Mouse (Mus musculus): ENCODE measurements at regions not wholly inside any gene's neighbourhood (a gene's known extent, or its start where the extent isn't known, plus 50 kb on each side); places are given as distances from the start of the nearest gene placed in this dataset.
A peak's percentile ranks its signal among the peaks of the same experiment; 100 is the strongest.
"Not testable (repeated sequence)": the region's sequence is repeated elsewhere in the genome, so short reads cannot be mapped to it uniquely, and the experiment has no call there.

GRCm38 (mm10) chr6:18566934-18567333, 52.3 kb upstream of the Cttnbp2 start:
- not testable (repeated sequence) for DNase-seq

GRCm38 (mm10) chr6:18569221-18569620, 54.6 kb upstream of the Cttnbp2 start:
- no peak for DNase-seq

- no peak for DNase-seq
These were observed 63.9 kb upstream of the Cttnbp2 start for GRCm38 (mm10) chr6:18578501-18578900.

GRCm38 (mm10) chr6:18589436-18589835, 74.8 kb upstream of the Cttnbp2 start:
- no peak for DNase-seq

- DNase-seq, result no peak
These were observed 82.0 kb upstream of the Cttnbp2 start for GRCm38 (mm10) chr6:18596680-18597079.

GRCm38 (mm10) chr6:18599626-18600025, 85.0 kb upstream of the Cttnbp2 start:
- DNase-seq, result no peak

- DNase-seq, result peak; percentile 41
These were observed 87.3 kb upstream of the Cttnbp2 start for GRCm38 (mm10) chr6:18601926-18602325.

- DNase-seq, result no peak
These were observed 107.0 kb upstream of the Cttnbp2 start for GRCm38 (mm10) chr6:18621372-18622262.

- DNase-seq, result no peak
These were observed 113.9 kb upstream of the Cttnbp2 start for GRCm38 (mm10) chr6:18628591-18628990.

- DNase-seq, result no peak
These were observed 119.0 kb upstream of the Cttnbp2 start for GRCm38 (mm10) chr6:18633540-18634200.

GRCm38 (mm10) chr6:18639712-18640383, 125.2 kb upstream of the Cttnbp2 start:
- no peak for DNase-seq

- DNase-seq, result no peak
These were observed 134.4 kb upstream of the Cttnbp2 start for GRCm38 (mm10) chr6:18648898-18649591.

GRCm38 (mm10) chr6:18651319-18651718, 136.7 kb upstream of the Cttnbp2 start:
- no peak for DNase-seq

GRCm38 (mm10) chr6:18652006-18652601, 137.5 kb upstream of the Cttnbp2 start:
- DNase-seq, result no peak

- DNase-seq, result no peak
These were observed 139.6 kb upstream of the Cttnbp2 start for GRCm38 (mm10) chr6:18654275-18654674.

GRCm38 (mm10) chr6:18656202-18656601, 141.6 kb upstream of the Cttnbp2 start:
- no peak for DNase-seq

GRCm38 (mm10) chr6:18656772-18657401, 142.2 kb upstream of the Cttnbp2 start:
- no peak for DNase-seq

- DNase-seq, result no peak
These were observed 150.0 kb upstream of the Cttnbp2 start for GRCm38 (mm10) chr6:18664687-18665086.

GRCm38 (mm10) chr6:18665992-18666391, 151.3 kb upstream of the Cttnbp2 start:
- DNase-seq, result no peak

- DNase-seq, result no peak
These were observed 151.9 kb upstream of the Cttnbp2 start for GRCm38 (mm10) chr6:18666543-18666942.

GRCm38 (mm10) chr6:18670677-18671076, 156.0 kb upstream of the Cttnbp2 start:
- DNase-seq, result no peak

All from kidney, postnatal 10 days (tissue).